Mouse (Mus musculus) megakaryocyte, embryonic 14.5 days (primary cell): ENCODE results near the gene Aldh2.

Experiments used
- FLI1 ChIP-seq: IDR thresholded peaks from 2 replicates; pipeline ENCODE4 v1.6.1; 2012; ENCODE audit warnings: low read length, inconsistent platforms, mixed read lengths
- GATA1 ChIP-seq: IDR thresholded peaks from 3 replicates; pipeline ENCODE4 v1.6.1; 2012; ENCODE audit warnings: mixed read lengths, low read length, inconsistent platforms, borderline replicate concordance

DNA sequence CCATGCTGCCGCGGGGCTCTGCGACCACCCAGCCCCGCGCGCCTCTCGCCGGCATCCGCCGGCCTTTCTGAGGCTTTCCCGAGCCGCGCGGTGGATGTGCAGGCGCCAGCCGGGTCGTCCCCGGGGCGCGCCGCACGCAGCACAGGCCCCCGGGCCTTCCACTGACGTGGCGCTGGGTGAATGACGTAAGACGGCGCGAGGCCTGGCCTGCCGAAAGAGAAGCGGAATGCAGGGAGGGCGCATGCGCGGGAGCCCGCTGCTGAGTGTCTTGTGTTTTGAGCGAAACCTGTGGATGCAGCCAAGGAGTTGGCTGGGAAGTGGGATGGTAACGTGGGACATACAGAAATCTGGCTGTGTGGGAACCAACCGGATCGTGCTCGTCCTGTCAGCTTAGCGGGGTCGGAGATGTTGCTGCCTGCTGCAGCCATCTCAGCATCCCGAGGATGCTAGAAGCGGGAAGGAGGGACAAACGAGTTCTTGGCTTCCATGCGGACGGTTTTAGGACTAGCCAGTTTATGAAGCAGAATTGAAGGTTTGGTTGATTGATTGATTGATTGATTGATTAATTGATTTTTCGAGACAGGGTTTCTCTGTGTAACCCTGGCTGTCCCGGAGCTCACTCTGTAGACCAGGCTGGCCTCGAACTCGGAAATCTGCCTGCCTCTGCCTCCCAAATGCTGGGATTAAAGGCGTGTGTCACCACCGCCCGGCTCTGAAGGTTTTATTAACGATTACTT is 47.7 kb downstream of the Aldh2 start, which contains the start of gene Mapkapk5:
- TF ChIP-seq GATA1 (no peak), FLI1 (no peak)
